Mouse (Mus musculus) MEL (cell line): ENCODE data around the gene Tead2.
A peak's percentile ranks its signal among the peaks of the same experiment; 100 is the strongest.

ENCODE experiments used
- CTCF ChIP-seq, 3 experiments: IDR thresholded peaks in 2 of 3; conservative IDR thresholded peaks in 1 of 3; 2 replicates each; pipeline ENCODE4 v1.5.1; 2011 to 2012; ENCODE audit warnings: low read length in 3 of 3, low read depth in 2 of 3, mild to moderate bottlenecking in 2 of 3, improper control_type of control experiment in 1 of 3, inconsistent platforms in 1 of 3, mixed read lengths in 1 of 3, moderate library complexity in 1 of 3; ENCODE audit not compliant: control insufficient read depth in 1 of 3, insufficient read depth in 1 of 3, poor library complexity in 1 of 3, severe bottlenecking in 1 of 3
- EP300 ChIP-seq, 2 experiments: IDR thresholded peaks; 2 replicates each; pipeline ENCODE4 v1.6.1; 2011; ENCODE audit warnings: improper control_type of control experiment in 2 of 2, low read length in 2 of 2, low read depth in 1 of 2, mild to moderate bottlenecking in 1 of 2
- KAT2A ChIP-seq: conservative IDR thresholded peaks from 2 replicates; pipeline ENCODE4 v1.6.1; 2012; ENCODE audit warnings: low read depth, low read length, improper control_type of control experiment, inconsistent platforms
- MAFK ChIP-seq: IDR thresholded peaks from 2 replicates; pipeline ENCODE4 v1.6.1; 2011; ENCODE audit warnings: low read depth, mild to moderate bottlenecking, low read length, improper control_type of control experiment, borderline replicate concordance
- MXI1 ChIP-seq: IDR thresholded peaks from 2 replicates; pipeline ENCODE4 v1.6.1; 2011; ENCODE audit warnings: mild to moderate bottlenecking, low read depth, low read length, improper control_type of control experiment
- MYB ChIP-seq: IDR thresholded peaks from 2 replicates; pipeline ENCODE4 v1.6.1; 2011; ENCODE audit warnings: mild to moderate bottlenecking, low read depth, low read length, improper control_type of control experiment
- MYC ChIP-seq: IDR thresholded peaks from 2 replicates; pipeline ENCODE4 v1.6.1; 2011; ENCODE audit warnings: low read depth, mild to moderate bottlenecking, low read length, improper control_type of control experiment, moderate library complexity
- NRF1 ChIP-seq: IDR thresholded peaks from 2 replicates; pipeline ENCODE4 v1.6.1; 2014; ENCODE audit warnings: low read depth, mild to moderate bottlenecking, inconsistent platforms, low read length, improper control_type of control experiment, moderate library complexity; ENCODE audit not compliant: poor library complexity, insufficient read depth, severe bottlenecking
- POLR2A ChIP-seq, 2 experiments: IDR thresholded peaks; 2 replicates each; pipeline ENCODE4 v1.6.1; 2011 to 2012; ENCODE audit warnings: low read length in 2 of 2, mild to moderate bottlenecking in 2 of 2, control low read depth in 1 of 2, improper control_type of control experiment in 1 of 2, low read depth in 1 of 2, moderate library complexity in 1 of 2; ENCODE audit not compliant: control insufficient read depth in 1 of 2, insufficient read depth in 1 of 2, poor library complexity in 1 of 2
- SIN3A ChIP-seq: IDR thresholded peaks from 2 replicates; pipeline ENCODE4 v1.6.1; 2012; ENCODE audit warnings: low read length, improper control_type of control experiment, inconsistent platforms
- TAL1 ChIP-seq: IDR thresholded peaks from 2 replicates; pipeline ENCODE4 v1.6.1; 2012; ENCODE audit warnings: mild to moderate bottlenecking, inconsistent platforms, low read length, moderate library complexity, mixed read lengths

DNA sequence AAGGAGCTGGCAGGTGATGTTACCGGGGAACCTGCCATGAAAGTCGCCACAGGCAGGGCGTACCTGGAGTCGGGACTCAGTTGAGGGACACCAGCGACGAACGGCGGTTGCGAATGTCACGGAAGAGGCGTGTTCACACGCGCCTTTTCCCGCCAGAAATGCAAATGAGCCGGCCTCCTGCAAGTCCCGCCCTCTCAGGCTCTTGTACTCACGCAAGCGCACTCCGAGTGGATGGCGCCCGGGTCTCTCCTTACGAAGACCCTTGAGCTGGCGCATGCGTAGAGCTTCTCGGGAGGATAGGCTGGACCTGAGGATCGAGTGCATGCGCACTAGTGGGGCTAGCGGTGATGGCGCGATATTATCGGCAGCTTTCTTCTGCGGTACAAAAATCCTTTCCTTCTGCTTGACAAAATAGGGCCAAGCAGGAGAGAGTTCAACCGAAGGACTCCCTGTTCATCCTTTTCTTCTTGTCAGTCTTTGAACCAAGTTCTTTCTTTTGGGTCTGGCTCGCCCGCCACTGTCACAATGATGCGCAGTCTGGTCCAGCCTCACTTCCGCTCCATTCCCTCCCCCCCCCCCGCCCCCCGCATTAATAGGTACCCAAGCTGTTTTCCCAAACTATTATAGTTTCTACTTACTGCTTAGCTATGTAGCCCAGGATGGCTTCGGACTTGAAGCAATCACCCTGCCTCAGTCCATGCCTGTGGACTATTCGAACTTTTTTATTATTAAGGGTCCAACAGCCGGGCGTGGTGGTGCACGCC, 11.0 kb upstream of the Tead2 start, which contains the start of gene Ccdc155:
- TF ChIP-seq CTCF (IDR thresholded peaks at IDR 0.05 in 2 of 3, conservative IDR thresholded peaks at IDR 0.05 in 1 of 3; ENCODE audit: control insufficient read depth in 1 of 3, insufficient read depth in 1 of 3, low read depth in 2 of 3, low read length in 3 of 3, poor library complexity in 1 of 3, severe bottlenecking in 1 of 3) (no peak), NRF1 (peak; percentile 97; the same call in 1 of the 2 replicates), MXI1 (peak; percentile 94), POLR2A (IDR thresholded peaks at IDR 0.05; ENCODE audit: control insufficient read depth in 1 of 2, insufficient read depth in 1 of 2, low read depth in 1 of 2, low read length in 2 of 2, poor library complexity in 1 of 2) (peak in 1 of 2 experiments; percentile 58; a peak in 1 of 4 replicates), KAT2A (no peak), MYB (0 out of 2 replicates have a peak, but pooled peaks have one; percentile 13), TAL1 (no peak), MYC (no peak), EP300 (IDR thresholded peaks at IDR 0.05; ENCODE audit: low read depth in 1 of 2, low read length in 2 of 2) (no peak), MAFK (no peak), SIN3A (peak; percentile 79)
